Mouse (Mus musculus): Measurements from ENCODE around the gene Gm4301.
"Not testable (repeated sequence)": the region's sequence is repeated elsewhere in the genome, so short reads cannot be mapped to it uniquely, and the experiment has no call there.

DNA sequence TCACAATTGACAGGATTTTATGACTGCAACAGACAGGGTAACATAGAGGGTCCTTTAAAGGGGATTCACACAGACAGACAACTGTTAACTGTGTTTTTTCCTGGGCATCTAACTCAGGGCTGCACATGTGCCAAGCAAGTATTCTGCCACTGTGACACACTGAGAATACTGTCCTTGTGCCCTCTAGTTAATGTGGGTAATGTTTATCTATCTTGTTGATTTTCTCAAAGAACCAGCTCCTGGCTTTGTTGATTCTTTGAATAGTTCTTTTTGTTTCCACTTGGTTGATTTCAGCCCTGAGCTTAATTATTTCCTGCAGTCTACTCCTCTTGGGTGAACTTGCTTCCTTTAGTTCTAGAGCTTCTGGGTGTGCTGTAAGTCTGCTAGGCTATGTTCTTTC lies 35.4 kb upstream of the Gm4301 start:
- not testable (repeated sequence) for TF ChIP-seq POLR2A (IDR thresholded peaks at IDR 0.05; ENCODE audit: borderline replicate concordance, extremely low read depth, insufficient read depth, insufficient read length, poor library complexity, severe bottlenecking); CTCF (IDR thresholded peaks at IDR 0.05; ENCODE audit: borderline replicate concordance, extremely low read depth, insufficient read depth, insufficient read length)

All from brain, embryonic 14.5 days (tissue).